Mouse (Mus musculus): ENCODE measurements at regions not wholly inside any gene's neighbourhood (a gene's known extent, or its start where the extent isn't known, plus 50 kb on each side); places are given as distances from the start of the nearest gene placed in this dataset.
"Not testable (repeated sequence)": the region's sequence is repeated elsewhere in the genome, so short reads cannot be mapped to it uniquely, and the experiment has no call there.

GRCm38 (mm10) chr16:30797006-30797405 is 197.5 kb downstream of the Fam43a start:
- DNase-seq (ENCODE audit: low spot score) (no peak), ATAC-seq (replicated peaks; ENCODE audit: low FRiP score) (no peak)
- no peaks in the 10 kb centered on the region for H3K36me3 ChIP-seq (ENCODE audit: control insufficient read depth, insufficient read depth, low read length)
- no peaks in the 10 kb centered on the region for H3K27me3 ChIP-seq (ENCODE audit: control insufficient read depth, insufficient read depth, low read length)
- H3K27ac ChIP-seq (ENCODE audit: low read depth, low read length) = no peak overlapping the region
- WGBS = 89% methylated on average over 3 of the region's 3 CpGs
- H3K9ac ChIP-seq (ENCODE audit: low read length) = no peak overlapping the region
- H3K4me3 ChIP-seq (ENCODE audit: low read depth, low read length) = no peak overlapping the region
- no peak overlapping the region for H3K4me2 ChIP-seq (ENCODE audit: low read depth, low read length, severe bottlenecking)
- H3K4me1 ChIP-seq (replicated peaks; ENCODE audit: control insufficient read depth, insufficient read depth, low read length) = no peaks in the 10 kb centered on the region
- no peaks in the 10 kb centered on the region for H3K9me3 ChIP-seq (ENCODE audit: control insufficient read depth, low read length)

- 90% methylated on average over 7 of the region's 7 CpGs for WGBS
- no peak overlapping the region for H3K4me2 ChIP-seq (ENCODE audit: low read depth, low read length, severe bottlenecking)
- H3K9me3 ChIP-seq (ENCODE audit: control insufficient read depth, low read length) = no peaks in the 10 kb centered on the region
- no peak for ATAC-seq (replicated peaks; ENCODE audit: low FRiP score)
- H3K27me3 ChIP-seq (ENCODE audit: control insufficient read depth, insufficient read depth, low read length) = no peaks in the 10 kb centered on the region
- no peak overlapping the region for H3K9ac ChIP-seq (ENCODE audit: low read length)
- H3K27ac ChIP-seq (ENCODE audit: low read depth, low read length) = no peak overlapping the region
- no peaks in the 10 kb centered on the region for H3K4me1 ChIP-seq (replicated peaks; ENCODE audit: control insufficient read depth, insufficient read depth, low read length)
- H3K4me3 ChIP-seq (ENCODE audit: low read depth, low read length) = no peak overlapping the region
- no peaks in the 10 kb centered on the region for H3K36me3 ChIP-seq (ENCODE audit: control insufficient read depth, insufficient read depth, low read length)
- no peak for DNase-seq (ENCODE audit: low spot score)
Observed at GRCm38 (mm10) chr16:30797973-30798471, 198.5 kb downstream of the Fam43a start.

- Histone ChIP-seq H3K27me3 (ENCODE audit: control insufficient read depth, insufficient read depth, low read length) (no peaks in the 10 kb centered on the region), H3K4me2 (ENCODE audit: low read depth, low read length, severe bottlenecking) (no peak overlapping the region), H3K9me3 (ENCODE audit: control insufficient read depth, low read length) (no peaks in the 10 kb centered on the region), H3K27ac (ENCODE audit: low read depth, low read length) (no peak overlapping the region), H3K4me1 (replicated peaks; ENCODE audit: control insufficient read depth, insufficient read depth, low read length) (no peaks in the 10 kb centered on the region), H3K4me3 (ENCODE audit: low read depth, low read length) (no peak overlapping the region), H3K36me3 (ENCODE audit: control insufficient read depth, insufficient read depth, low read length) (no peaks in the 10 kb centered on the region), H3K9ac (ENCODE audit: low read length) (no peak overlapping the region)
- WGBS = 92% methylated on average over 1 of the region's 1 CpGs
- ATAC-seq (replicated peaks; ENCODE audit: low FRiP score) = no peak
- no peak for DNase-seq (ENCODE audit: low spot score)
Observed at GRCm38 (mm10) chr16:30798536-30798935, 199.0 kb downstream of the Fam43a start.

GRCm38 (mm10) chr16:30799699-30800483 is 200.4 kb downstream of the Fam43a start:
- DNase-seq (ENCODE audit: low spot score) (no peak), ATAC-seq (replicated peaks; ENCODE audit: low FRiP score) (no peak)
- Histone ChIP-seq H3K4me2 (ENCODE audit: low read depth, low read length, severe bottlenecking) (no peak overlapping the region), H3K36me3 (ENCODE audit: control insufficient read depth, insufficient read depth, low read length) (no peaks in the 10 kb centered on the region), H3K27me3 (ENCODE audit: control insufficient read depth, insufficient read depth, low read length) (no peaks in the 10 kb centered on the region), H3K9ac (ENCODE audit: low read length) (no peak overlapping the region), H3K27ac (ENCODE audit: low read depth, low read length) (no peak overlapping the region), H3K9me3 (ENCODE audit: control insufficient read depth, low read length) (no peaks in the 10 kb centered on the region), H3K4me3 (ENCODE audit: low read depth, low read length) (no peak overlapping the region), H3K4me1 (replicated peaks; ENCODE audit: control insufficient read depth, insufficient read depth, low read length) (no peaks in the 10 kb centered on the region)
- 87% methylated on average over 12 of the region's 12 CpGs for WGBS

- 87% methylated on average over 3 of the region's 3 CpGs for WGBS
- Histone ChIP-seq H3K9me3 (ENCODE audit: control insufficient read depth, low read length) (no peaks in the 10 kb centered on the region), H3K36me3 (ENCODE audit: control insufficient read depth, insufficient read depth, low read length) (no peaks in the 10 kb centered on the region), H3K4me2 (ENCODE audit: low read depth, low read length, severe bottlenecking) (no peak overlapping the region), H3K4me3 (ENCODE audit: low read depth, low read length) (no peak overlapping the region), H3K9ac (ENCODE audit: low read length) (no peak overlapping the region), H3K27me3 (ENCODE audit: control insufficient read depth, insufficient read depth, low read length) (no peaks in the 10 kb centered on the region), H3K4me1 (replicated peaks; ENCODE audit: control insufficient read depth, insufficient read depth, low read length) (no peaks in the 10 kb centered on the region), H3K27ac (ENCODE audit: low read depth, low read length) (no peak overlapping the region)
- DNase-seq (ENCODE audit: low spot score) = no peak
- ATAC-seq (replicated peaks; ENCODE audit: low FRiP score) = no peak
Observed at GRCm38 (mm10) chr16:30804018-30804417, 204.5 kb downstream of the Fam43a start.

GRCm38 (mm10) chr16:30806206-30806605 is 206.7 kb downstream of the Fam43a start:
- WGBS = 90% methylated on average over 4 of the region's 4 CpGs
- not testable (repeated sequence) for DNase-seq (ENCODE audit: low spot score); H3K36me3 ChIP-seq (ENCODE audit: control insufficient read depth, insufficient read depth, low read length); H3K4me1 ChIP-seq (replicated peaks; ENCODE audit: control insufficient read depth, insufficient read depth, low read length); H3K9me3 ChIP-seq (ENCODE audit: control insufficient read depth, low read length); H3K9ac ChIP-seq (ENCODE audit: low read length); H3K4me2 ChIP-seq (ENCODE audit: low read depth, low read length, severe bottlenecking); H3K27me3 ChIP-seq (ENCODE audit: control insufficient read depth, insufficient read depth, low read length); H3K27ac ChIP-seq (ENCODE audit: low read depth, low read length); ATAC-seq (replicated peaks; ENCODE audit: low FRiP score); H3K4me3 ChIP-seq (ENCODE audit: low read depth, low read length)

- H3K9ac ChIP-seq (ENCODE audit: low read length) = no peak overlapping the region
- no peak overlapping the region for H3K4me2 ChIP-seq (ENCODE audit: low read depth, low read length, severe bottlenecking)
- ATAC-seq (replicated peaks; ENCODE audit: low FRiP score) (no peak), DNase-seq (ENCODE audit: low spot score) (no peak)
- H3K27me3 ChIP-seq (ENCODE audit: control insufficient read depth, insufficient read depth, low read length) = no peaks in the 10 kb centered on the region
- H3K36me3 ChIP-seq (ENCODE audit: control insufficient read depth, insufficient read depth, low read length) = no peaks in the 10 kb centered on the region
- H3K4me1 ChIP-seq (replicated peaks; ENCODE audit: control insufficient read depth, insufficient read depth, low read length) = no peaks in the 10 kb centered on the region
- no peak overlapping the region for H3K4me3 ChIP-seq (ENCODE audit: low read depth, low read length)
- no peaks in the 10 kb centered on the region for H3K9me3 ChIP-seq (ENCODE audit: control insufficient read depth, low read length)
- WGBS = 80% methylated on average over 5 of the region's 5 CpGs
- no peak overlapping the region for H3K27ac ChIP-seq (ENCODE audit: low read depth, low read length)
Observed at GRCm38 (mm10) chr16:30818541-30819120, 219.1 kb downstream of the Fam43a start.

- Histone ChIP-seq H3K4me2 (ENCODE audit: low read depth, low read length, severe bottlenecking) (no peak overlapping the region), H3K4me3 (ENCODE audit: low read depth, low read length) (no peak overlapping the region), H3K9ac (ENCODE audit: low read length) (no peak overlapping the region), H3K4me1 (replicated peaks; ENCODE audit: control insufficient read depth, insufficient read depth, low read length) (no peaks in the 10 kb centered on the region), H3K9me3 (ENCODE audit: control insufficient read depth, low read length) (no peaks in the 10 kb centered on the region), H3K27me3 (ENCODE audit: control insufficient read depth, insufficient read depth, low read length) (no peaks in the 10 kb centered on the region), H3K27ac (ENCODE audit: low read depth, low read length) (no peak overlapping the region), H3K36me3 (ENCODE audit: control insufficient read depth, insufficient read depth, low read length) (no peaks in the 10 kb centered on the region)
- WGBS = 83% methylated on average over 4 of the region's 4 CpGs
- ATAC-seq (replicated peaks; ENCODE audit: low FRiP score) (no peak), DNase-seq (ENCODE audit: low spot score) (no peak)
Observed at GRCm38 (mm10) chr16:30819342-30819741, 219.8 kb downstream of the Fam43a start.

- Histone ChIP-seq H3K36me3 (ENCODE audit: control insufficient read depth, insufficient read depth, low read length) (no peaks in the 10 kb centered on the region), H3K27me3 (ENCODE audit: control insufficient read depth, insufficient read depth, low read length) (no peaks in the 10 kb centered on the region), H3K9me3 (ENCODE audit: control insufficient read depth, low read length) (no peaks in the 10 kb centered on the region), H3K4me1 (replicated peaks; ENCODE audit: control insufficient read depth, insufficient read depth, low read length) (no peaks in the 10 kb centered on the region), H3K4me2 (ENCODE audit: low read depth, low read length, severe bottlenecking) (no peak overlapping the region), H3K9ac (ENCODE audit: low read length) (no peak overlapping the region), H3K27ac (ENCODE audit: low read depth, low read length) (no peak overlapping the region), H3K4me3 (ENCODE audit: low read depth, low read length) (no peak overlapping the region)
- WGBS = 88% methylated on average over 2 of the region's 3 CpGs
- DNase-seq (ENCODE audit: low spot score) (no peak), ATAC-seq (replicated peaks; ENCODE audit: low FRiP score) (no peak)
Observed at GRCm38 (mm10) chr16:30820234-30820633, 220.7 kb downstream of the Fam43a start.
